Mouse (Mus musculus) liver, postnatal 0 days (tissue): ENCODE results near the gene Limd1.

ENCODE experiments used
- CTCF ChIP-seq: sonication (generic); IDR thresholded peaks from 2 replicates; pipeline ENCODE4 v1.5.1; 2016; ENCODE audit warnings: antibody characterized with exemption, low read depth
- EP300 ChIP-seq: IDR thresholded peaks from 2 replicates; pipeline ENCODE4 v1.6.1; 2016; ENCODE audit warnings: antibody characterized with exemption, low read depth, mild to moderate bottlenecking

DNA sequence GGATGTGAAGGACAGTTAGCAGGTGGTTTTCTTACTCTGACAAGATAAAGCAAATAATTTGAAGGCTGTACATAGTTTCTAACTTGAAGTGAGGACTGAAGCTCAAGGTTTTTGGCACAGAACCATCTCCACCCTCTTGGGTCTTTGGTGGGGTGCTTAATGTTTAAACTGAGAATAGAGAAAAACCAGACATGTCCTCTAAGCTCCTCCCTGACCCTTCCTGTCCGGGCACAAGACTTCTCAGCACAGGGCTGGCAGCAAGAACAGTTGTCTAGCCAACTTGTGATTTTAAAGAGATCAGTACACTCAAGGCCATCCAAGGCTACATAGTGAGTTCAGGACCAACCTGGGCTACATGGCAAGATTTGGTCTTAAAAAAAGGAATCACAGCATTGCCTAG, 27.1 kb downstream of the Limd1 start:
- TF ChIP-seq CTCF, result no peak
- TF ChIP-seq EP300, result no peak
